Mouse (Mus musculus) adrenal gland (tissue): ENCODE data around the gene Tspoap1.

ENCODE experiments used
- intact Hi-C: fragments of 180-260 bp; cut with DNase I; formaldehyde crosslinking; loops from one replicate; pipeline ENCODE4 v1.15.1; 2025
- microRNA-seq, 2 experiments: library from miRNA; unstranded; fragments of <30 nt; microRNA quantifications; one replicate each; pipeline ENCODE4; 2019

Gene Tspoap1

GRCm38 (mm10) chr11:87807433-87807832, 47.1 kb downstream of the Tspoap1 start:
- intact Hi-C loops, result no loop called here

DNA sequence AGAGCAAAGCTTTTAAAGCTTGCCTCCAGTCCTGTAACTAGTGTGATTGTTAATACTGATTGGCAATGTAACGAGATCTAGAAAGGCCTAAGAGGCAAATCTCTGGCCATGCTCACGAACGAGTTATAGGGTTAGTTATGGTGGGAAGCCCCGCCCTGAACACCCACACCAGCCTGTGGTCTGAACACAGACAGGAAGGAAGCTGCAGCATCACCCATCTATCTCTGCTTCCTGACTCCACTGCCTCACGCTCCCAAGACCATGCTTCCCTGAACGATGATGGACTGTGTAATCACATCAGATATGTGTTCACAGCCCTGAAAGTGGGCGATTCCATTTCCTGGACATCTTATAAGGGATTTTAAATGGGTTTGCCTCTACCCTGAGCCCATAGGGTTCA, 47.9 kb downstream of the Tspoap1 start:
- intact Hi-C loops, result no loop called here

- intact Hi-C loops, result no loop called here
These were observed 51.1 kb downstream of the Tspoap1 start for GRCm38 (mm10) chr11:87811396-87811795.

- intact Hi-C loops, result no loop called here
These were observed 54.5 kb downstream of the Tspoap1 start for GRCm38 (mm10) chr11:87814831-87815230.

- intact Hi-C loops, result no loop called here
These were observed 56.5 kb downstream of the Tspoap1 start for GRCm38 (mm10) chr11:87816707-87817442.

DNA sequence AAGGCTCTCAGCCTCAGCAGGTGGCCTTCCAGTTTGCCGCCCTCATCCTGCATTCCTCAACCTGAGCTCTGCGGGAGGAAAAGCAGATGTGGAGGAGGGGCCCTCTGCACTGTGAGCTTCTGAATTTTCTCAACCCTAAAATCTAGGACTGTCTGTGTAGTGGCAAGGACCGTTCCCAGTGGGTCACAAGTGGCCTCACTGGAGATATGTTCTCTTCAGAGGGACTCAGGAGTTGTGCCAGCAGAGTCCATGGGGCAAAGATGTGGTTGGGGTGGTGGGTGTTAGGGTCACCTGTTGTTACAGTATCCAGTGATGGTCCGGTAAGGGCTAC, 57.1 kb downstream of the Tspoap1 start:
- intact Hi-C loops, result no loop called here

DNA sequence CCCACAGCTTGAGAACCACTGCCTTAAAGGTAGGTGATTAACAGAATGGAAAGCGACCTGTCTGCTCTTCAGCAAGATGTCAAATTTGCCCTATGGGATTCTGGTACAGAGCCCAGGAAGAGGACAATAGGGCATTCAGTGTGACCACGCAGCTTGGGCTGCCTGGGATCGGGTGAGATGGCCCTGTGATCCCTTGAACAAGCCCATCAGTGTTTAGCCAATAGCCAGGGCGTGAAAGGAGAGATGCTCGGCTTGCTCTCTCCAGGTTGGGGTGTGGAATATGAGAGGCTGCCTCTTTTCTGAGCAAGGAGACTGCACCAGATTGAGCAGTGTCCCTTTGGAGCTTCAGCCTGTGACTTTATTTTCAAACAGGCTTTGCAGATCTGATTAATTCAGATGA, 61.2 kb downstream of the Tspoap1 start:
- intact Hi-C loops, result no loop called here

GRCm38 (mm10) chr11:87828239-87828900, 68.0 kb downstream of the Tspoap1 start, which contains the start of gene Lpo:
Gene Lpo, minus strand, starts transcription at chr11:87828289.
- intact Hi-C loops, result no loop called here

Small RNA genes within 50 kb of the gene (microRNA-seq; reads per million reads assigned to microRNA genes)
- 0 reads per million in 2 experiments for gene Mir142
- 0.11 to 0.25 reads per million in 2 experiments for gene Mir142b
